In the genomic region with DNA sequence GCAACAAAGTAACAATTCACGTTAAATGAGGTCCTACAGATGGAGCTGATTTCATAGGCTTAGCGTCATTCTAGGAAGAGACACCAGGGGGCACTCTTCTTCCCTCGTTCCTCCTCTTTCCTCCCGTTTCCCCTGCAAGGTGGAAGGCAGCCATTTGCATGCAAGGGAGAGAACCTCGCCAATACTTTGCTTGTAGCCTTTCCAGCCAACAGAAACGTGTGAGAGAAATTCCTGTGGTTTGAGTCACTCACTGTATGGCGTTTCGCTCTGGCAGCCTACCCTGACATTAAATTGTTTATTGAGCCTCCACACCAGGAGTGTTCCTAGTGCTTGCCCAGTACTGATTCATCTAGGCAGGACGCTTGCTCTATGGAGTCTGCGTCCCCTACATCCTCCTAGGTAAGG, we compare ENCODE assay signal across 7 mouse cellular contexts.
DNase-seq lines count a peak whose midpoint lies in the region; ATAC-seq lines count a peak whose summit lies in the region.

No protein-coding gene starts in this region.

- H3K36me3 ChIP-seq in megakaryocyte, embryonic 14.5 days (replicated peaks; ENCODE audit: low read length) = no peaks in the 10 kb centered on the region

- peak; percentile 72 for ATAC-seq in activated CD4-positive, CD25-positive, alpha-beta regulatory T cell, adult 4 months
- ATAC-seq in inflammation-experienced regulatory T-cells, adult 6 months = peak; percentile 60

- peaks cover 4% of the 10 kb centered on the region; the same call in 1 of the 2 replicates for H3K4me1 ChIP-seq in megakaryocyte, embryonic 14.5 days

- no peaks in the 10 kb centered on the region for H3K27me3 ChIP-seq in megakaryocyte, embryonic 14.5 days (replicated peaks)

- peaks cover 32% of the 10 kb centered on the region for H3K9me3 ChIP-seq in megakaryocyte, embryonic 14.5 days

- peak; percentile 59 to 83 for DNase-seq in cerebellum, postnatal 4 days (ENCODE audit: low spot score in 2 of 2)
- peak; percentile 47 to 55 for DNase-seq in gastrocnemius, adult 8-10 months (ENCODE audit: low spot score in 2 of 2)
- peak; percentile 35 to 54 for DNase-seq in left cerebral cortex, adult 8-10 months (ENCODE audit: low spot score in 2 of 2)
- peak; percentile 85 to 89 for DNase-seq in right cerebral cortex, postnatal 10 days (ENCODE audit: low spot score in 2 of 2)

- peak overlapping the region; percentile 42 for H3K4me3 ChIP-seq in megakaryocyte, embryonic 14.5 days (replicated peaks)

Comparison
In these comparisons a context has a peak if more than half of its experiments do, and no peak if none do; other contexts are left out.
1. Peak in every context shown above with its lines: DNase-seq, ATAC-seq and H3K4me3 ChIP-seq.